Comparison of ENCODE assay signal across 29 mouse cellular contexts in the genomic region with DNA sequence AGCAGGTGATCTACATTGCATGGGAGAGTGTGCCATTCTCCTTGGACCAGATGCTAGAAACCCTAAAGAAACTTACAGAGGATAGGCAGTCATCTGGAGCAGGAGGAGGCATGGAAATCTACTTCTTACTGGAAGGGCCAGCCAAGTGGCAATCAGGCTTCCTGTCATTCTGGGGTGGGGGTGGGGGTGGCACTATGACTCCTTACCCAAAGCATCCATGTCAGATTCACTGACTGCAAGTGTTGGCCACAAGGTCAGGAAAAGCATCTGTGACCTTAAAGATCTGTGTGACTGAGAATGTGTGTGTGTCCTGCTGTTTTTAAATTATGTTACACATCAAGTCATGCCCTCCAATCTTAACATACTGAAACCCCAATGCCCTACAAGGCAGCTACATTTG.
A peak's percentile ranks its signal among the peaks of the same experiment; 100 is the strongest.
DNase-seq lines count a peak whose midpoint lies in the region; ATAC-seq lines count a peak whose summit lies in the region.
"Had no signal": no experiment of that assay in that cellular context is flagged by ENCODE, and none has a peak within 500 bp of the region (broad histone marks: within the 10 kb centered on the region; RNA-seq: fewer than 3 reads in every experiment).

No protein-coding gene starts in this region.

- peaks cover 6% of the 10 kb centered on the region for H3K27me3 ChIP-seq in liver, embryonic 15.5 days
- H3K27me3 ChIP-seq in liver, embryonic 11.5 days (replicated peaks; ENCODE audit: control insufficient read depth, insufficient read depth, low read length) = no peaks in the 10 kb centered on the region
- no peaks in the 10 kb centered on the region for H3K27me3 ChIP-seq in kidney, embryonic 15.5 days
- H3K27me3 ChIP-seq: CH12.LX; embryonic facial prominence, embryonic 13.5 days; embryonic facial prominence, embryonic 15.5 days; forebrain, embryonic 13.5 days; forebrain, embryonic 15.5 days; Patski had no signal

- no peak overlapping the region for H3K9ac ChIP-seq in liver, embryonic 15.5 days
- no peak overlapping the region for H3K9ac ChIP-seq in liver, embryonic 11.5 days (ENCODE audit: low read depth, low read length)
- H3K9ac ChIP-seq in kidney, embryonic 15.5 days = no peak overlapping the region
- H3K9ac ChIP-seq: embryonic facial prominence, embryonic 13.5 days; embryonic facial prominence, embryonic 15.5 days; forebrain, embryonic 13.5 days; forebrain, embryonic 15.5 days; forebrain, postnatal 0 days had no signal

- H3K36me3 ChIP-seq in liver, embryonic 15.5 days (replicated peaks) = no peaks in the 10 kb centered on the region
- H3K36me3 ChIP-seq in liver, embryonic 11.5 days (ENCODE audit: control insufficient read depth, insufficient read depth, low read length) = no peaks in the 10 kb centered on the region
- H3K36me3 ChIP-seq in kidney, embryonic 15.5 days = no peaks in the 10 kb centered on the region
- H3K36me3 ChIP-seq: embryonic facial prominence, embryonic 13.5 days; embryonic facial prominence, embryonic 15.5 days; forebrain, embryonic 15.5 days; G1E had no signal

- no peak overlapping the region for H3K4me3 ChIP-seq in liver, embryonic 15.5 days (replicated peaks)
- H3K4me3 ChIP-seq in liver, embryonic 11.5 days (ENCODE audit: low read depth, low read length) = no peak overlapping the region
- no peak overlapping the region for H3K4me3 ChIP-seq in kidney, embryonic 15.5 days (replicated peaks)
- H3K4me3 ChIP-seq: embryonic facial prominence, embryonic 13.5 days; embryonic facial prominence, embryonic 15.5 days; forebrain, embryonic 13.5 days; forebrain, embryonic 15.5 days had no signal

- H3K9me3 ChIP-seq in liver, embryonic 15.5 days (replicated peaks) = no peaks in the 10 kb centered on the region
- H3K9me3 ChIP-seq in liver, embryonic 11.5 days (ENCODE audit: control insufficient read depth, low read length) = no peaks in the 10 kb centered on the region
- no peaks in the 10 kb centered on the region for H3K9me3 ChIP-seq in kidney, embryonic 15.5 days (replicated peaks)
- H3K9me3 ChIP-seq: embryonic facial prominence, embryonic 13.5 days; embryonic facial prominence, embryonic 15.5 days; forebrain, embryonic 13.5 days; forebrain, embryonic 15.5 days; G1E had no signal

- H3K4me1 ChIP-seq in liver, embryonic 15.5 days (replicated peaks) = peaks cover 54% of the 10 kb centered on the region
- peaks cover 11% of the 10 kb centered on the region for H3K4me1 ChIP-seq in liver, embryonic 11.5 days (replicated peaks; ENCODE audit: control insufficient read depth, insufficient read depth, low read length)
- no peaks in the 10 kb centered on the region for H3K4me1 ChIP-seq in kidney, embryonic 15.5 days
- H3K4me1 ChIP-seq: embryonic facial prominence, embryonic 13.5 days; embryonic facial prominence, embryonic 15.5 days had no signal

- 0 out of 2 replicates have a peak overlapping the region, but pooled peaks have one; percentile 6 for H3K27ac ChIP-seq in liver, embryonic 15.5 days (replicated peaks)
- no peak overlapping the region for H3K27ac ChIP-seq in liver, embryonic 11.5 days (ENCODE audit: low read depth, low read length)
- no peak overlapping the region for H3K27ac ChIP-seq in kidney, embryonic 15.5 days
- H3K27ac ChIP-seq: embryonic facial prominence, embryonic 13.5 days; embryonic facial prominence, embryonic 15.5 days; forebrain, embryonic 13.5 days; forebrain, embryonic 15.5 days had no signal

- no peak for ATAC-seq in liver, embryonic 15.5 days (ENCODE audit: insufficient read depth)
- no peak for ATAC-seq in liver, embryonic 11.5 days (replicated peaks; ENCODE audit: low FRiP score)
- ATAC-seq in kidney, embryonic 15.5 days (replicated peaks; ENCODE audit: low FRiP score) = no peak
- ATAC-seq: activated CD4-positive, CD25-positive, alpha-beta regulatory T cell, adult 4 months; CD4-positive, CD25-positive, alpha-beta regulatory T cell, adult 4 months; forebrain, embryonic 13.5 days; forebrain, embryonic 15.5 days; forebrain, postnatal 0 days; Patski had no signal

- DNase-seq in liver, embryonic 11.5 days (ENCODE audit: low spot score) = no peak
- DNase-seq in 3T3-L1 (ENCODE audit: low read depth, low spot score) = peak; percentile 67
- DNase-seq in Muller cell, postnatal 12 days (ENCODE audit: inconsistent ontology term) = peak; percentile 59
- peak; percentile 26 for DNase-seq in brain, adult 2 months (ENCODE audit: low read depth, low spot score)
- DNase-seq in spleen, postnatal 36 days (ENCODE audit: low spot score in 2 of 2) = no peak
- no peak for DNase-seq in gastrocnemius, postnatal 25 days
- DNase-seq: adrenal gland, adult 8-10 months; adrenal gland, postnatal 14 days; adrenal gland, postnatal 36 days; B cell, adult 2 months; cerebellum, adult 11 months; cerebellum, adult 18-20 months; cerebellum, adult 8-10 months; cerebellum, adult 9-11 months; cerebellum, postnatal 14 days; cerebellum, postnatal 36 days; embryo, embryonic 11 days; forebrain, postnatal 0 days had no signal

- H3K4me2 ChIP-seq in liver, embryonic 15.5 days = no peak overlapping the region
- H3K4me2 ChIP-seq in liver, embryonic 11.5 days = no peak overlapping the region
- no peak overlapping the region for H3K4me2 ChIP-seq in kidney, embryonic 15.5 days
- H3K4me2 ChIP-seq: embryonic facial prominence, embryonic 13.5 days; embryonic facial prominence, embryonic 15.5 days; forebrain, embryonic 13.5 days; forebrain, embryonic 15.5 days had no signal

Comparison
In these comparisons a context has a peak if more than half of its experiments do, and no peak if none do; other contexts are left out.
1. DNase-seq: peak in 3T3-L1 (single experiment), Muller cell, postnatal 12 days (single experiment) and brain, adult 2 months (single experiment); none in liver, embryonic 11.5 days (single experiment), spleen, postnatal 36 days (0 of 2) and gastrocnemius, postnatal 25 days (single experiment).